Mouse (Mus musculus) lung, postnatal 4 days (tissue): ENCODE measurements at regions not wholly inside any gene's neighbourhood (a gene's known extent, or its start where the extent isn't known, plus 50 kb on each side); places are given as distances from the start of the nearest gene placed in this dataset.

Experiments used
- DNase-seq, 2 experiments: peaks; one replicate each; pipeline ENCODE4 v3.0.0; 2021

GRCm38 (mm10) chr15:53399663-53400553 is 484.8 kb upstream of the Gm7489 start:
- peak in 1 of 2 experiments; percentile 27 for DNase-seq

DNA sequence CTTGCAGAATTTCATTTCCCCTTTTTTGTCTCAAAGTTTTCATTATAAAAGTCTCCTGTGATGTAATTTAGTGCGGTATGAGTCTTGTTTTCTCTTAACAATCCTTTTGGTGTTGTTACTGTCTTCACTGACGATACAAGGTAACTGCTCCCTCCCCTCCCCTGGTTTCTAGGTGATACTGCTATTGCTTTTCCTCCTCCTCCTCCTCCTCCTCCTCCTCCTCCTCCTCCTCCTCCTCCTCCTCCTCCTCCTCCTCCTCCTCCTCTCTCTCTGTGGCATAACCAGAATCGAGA is 484.2 kb upstream of the Gm7489 start:
- DNase-seq = no peak
